Comparison of ENCODE assay signal across 14 mouse cellular contexts in genomic region chr11:77648878-77649277, GRCm38 (mm10).
"Had no signal": no experiment of that assay in that cellular context is flagged by ENCODE, and none has a peak within 500 bp of the region (broad histone marks: within the 10 kb centered on the region; RNA-seq: fewer than 3 reads in every experiment).

No protein-coding gene starts in this region.

- H3K27ac ChIP-seq: liver, embryonic 13.5 days; macrophage; midbrain, embryonic 12.5 days; midbrain, embryonic 15.5 days; neural tube, embryonic 12.5 days; neural tube, embryonic 15.5 days had no signal

- H3K4me3 ChIP-seq: liver, embryonic 13.5 days; midbrain, embryonic 12.5 days; midbrain, embryonic 15.5 days; neural tube, embryonic 12.5 days; neural tube, embryonic 15.5 days had no signal

- H3K9ac ChIP-seq: liver, embryonic 13.5 days; lung, embryonic 14.5 days; midbrain, embryonic 12.5 days; midbrain, embryonic 15.5 days; neural tube, embryonic 12.5 days; neural tube, embryonic 15.5 days had no signal

- H3K36me3 ChIP-seq: liver, embryonic 13.5 days; midbrain, embryonic 12.5 days; midbrain, embryonic 15.5 days; neural tube, embryonic 12.5 days; neural tube, embryonic 15.5 days had no signal

- H3K27me3 ChIP-seq: liver, embryonic 13.5 days; midbrain, embryonic 12.5 days; midbrain, embryonic 15.5 days; neural tube, embryonic 12.5 days; neural tube, embryonic 15.5 days had no signal

- H3K4me2 ChIP-seq: liver, embryonic 13.5 days; lung, embryonic 14.5 days; midbrain, embryonic 12.5 days; midbrain, embryonic 15.5 days; neural tube, embryonic 12.5 days; neural tube, embryonic 15.5 days had no signal

- DNase-seq: kidney, postnatal 14 days; kidney, postnatal 4 days; liver, embryonic 13.5 days; lung, embryonic 14.5 days; retina, postnatal 1 day; right cerebral cortex, postnatal 25 days; thymus, adult 18-20 months; thymus, postnatal 36 days had no signal

- H3K9me3 ChIP-seq: liver, embryonic 13.5 days; midbrain, embryonic 12.5 days; midbrain, embryonic 15.5 days; neural tube, embryonic 12.5 days; neural tube, embryonic 15.5 days had no signal

- ATAC-seq: lung, postnatal 0 days; midbrain, embryonic 15.5 days had no signal

- H3K4me1 ChIP-seq: liver, embryonic 13.5 days; midbrain, embryonic 12.5 days; midbrain, embryonic 15.5 days; neural tube, embryonic 12.5 days; neural tube, embryonic 15.5 days had no signal
